Mouse (Mus musculus) hindbrain, embryonic 14.5 days (tissue): Measurements from ENCODE around the gene Tecpr2. TPM values are rescaled to one million over a fixed set of nuclear protein-coding genes. Genes with fewer than 3 reads are reported as not detected.

ENCODE experiments used
- ATAC-seq: fragments of 200-750 bp; cut with Nextera tagmentation; 2 replicates; pipeline ENCODE4 v1.8.0; 2017; ENCODE audit warnings: moderate number of reproducible peaks, mild to moderate bottlenecking, moderate TSS enrichment, moderate library complexity; ENCODE audit not compliant: low FRiP score
- DNase-seq: peaks from one replicate; pipeline ENCODE4 v3.0.0-alpha.2; 2015; ENCODE audit warnings: low spot score
- H3K27ac ChIP-seq: fragments of 300-500 bp; sonication (generic); 2 replicates; pipeline ENCODE4 v1.5.1; 2014; ENCODE audit warnings: mild to moderate bottlenecking, moderate library complexity
- H3K27me3 ChIP-seq: fragments of 300-500 bp; sonication (generic); 2 replicates; pipeline ENCODE4 v1.6.1; 2014; ENCODE audit warnings: mild to moderate bottlenecking, low read length, mixed read lengths; ENCODE audit not compliant: control insufficient read depth, insufficient read depth
- H3K36me3 ChIP-seq: fragments of 300-500 bp; sonication (generic); replicated peaks from 2 replicates; pipeline ENCODE4 v1.6.1; 2014; ENCODE audit not compliant: control insufficient read depth, insufficient read depth
- H3K4me1 ChIP-seq: fragments of 300-500 bp; sonication (generic); replicated peaks from 2 replicates; pipeline ENCODE4 v1.6.1; 2014; ENCODE audit warnings: antibody characterized with exemption, low read length, mixed read lengths; ENCODE audit not compliant: control insufficient read depth, insufficient read depth
- H3K4me2 ChIP-seq: fragments of 300-500 bp; sonication (generic); replicated peaks from 2 replicates; pipeline ENCODE4 v1.6.1; 2014; ENCODE audit warnings: mild to moderate bottlenecking, moderate library complexity
- H3K4me3 ChIP-seq: fragments of 300-500 bp; sonication (generic); replicated peaks from 2 replicates; pipeline ENCODE4 v1.5.1; 2014; ENCODE audit warnings: mild to moderate bottlenecking, low read length
- H3K9ac ChIP-seq: fragments of 300-500 bp; sonication (generic); 2 replicates; pipeline ENCODE4 v1.6.1; 2014
- H3K9me3 ChIP-seq: fragments of 300-500 bp; sonication (generic); 2 replicates; pipeline ENCODE4 v1.6.1; 2016; ENCODE audit warnings: low read length; ENCODE audit not compliant: control insufficient read depth
- WGBS: fragments of 180-500 bp; shearing (Covaris S2); extraction: QIAGEN DNeasy Blood & Tissue Kit; methylation state at CpG from one replicate; pipeline ENCODE4 v1.1.7; 2014; 5-methylcytosine and 5-hydroxymethylcytosine counted together
- polyA plus RNA-seq: library from polyadenylated mRNA; unstranded; fragments of >200 nt; fragmentation: Nextera tagmentation; extraction: Ambion mirVana; gene quantifications from 2 replicates; pipeline ENCODE4 v1.2.1, GENCODE M21; 2014

Gene Tecpr2
- polyA plus RNA-seq, 1 experiment from 2014 or later: 6.6 TPM

DNA sequence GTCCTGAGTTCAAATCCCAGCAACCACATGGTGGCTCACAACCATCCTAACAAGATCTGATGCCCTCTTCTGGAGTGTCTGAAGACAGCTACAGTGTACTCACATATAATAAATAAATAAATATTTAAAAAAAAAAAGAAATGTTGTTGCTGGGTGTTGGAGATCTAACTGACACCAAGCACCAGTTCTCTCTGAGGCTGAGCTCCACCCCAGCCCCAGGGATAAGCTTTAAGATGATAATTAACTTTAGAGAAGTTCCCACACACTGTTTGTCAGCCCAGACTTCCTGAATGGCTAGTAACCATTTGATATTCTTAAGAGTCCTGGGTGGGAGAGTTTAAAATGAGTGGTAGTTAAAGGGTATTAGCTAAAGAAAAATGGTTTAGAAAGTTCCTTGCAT is 28.8 kb upstream of the Tecpr2 start:
- Histone ChIP-seq H3K4me3 (no peak overlapping the region), H3K36me3 (peaks cover 47% of the 10 kb centered on the region), H3K4me1 (no peaks in the 10 kb centered on the region), H3K27ac (no peak overlapping the region), H3K27me3 (no peaks in the 10 kb centered on the region), H3K9ac (no peak overlapping the region), H3K4me2 (no peak overlapping the region), H3K9me3 (no peaks in the 10 kb centered on the region)
- DNase-seq (no peak), ATAC-seq (no peak)

- DNase-seq: no peak
- Histone ChIP-seq H3K27ac (no peak overlapping the region), H3K27me3 (no peaks in the 10 kb centered on the region), H3K4me1 (no peaks in the 10 kb centered on the region), H3K36me3 (peaks cover 49% of the 10 kb centered on the region), H3K9me3 (no peaks in the 10 kb centered on the region), H3K9ac (no peak overlapping the region), H3K4me3 (no peak overlapping the region), H3K4me2 (no peak overlapping the region)
- ATAC-seq: no peak
- WGBS: 61% methylated on average over 7 of the region's 7 CpGs
Observed at GRCm38 (mm10) chr12:110861256-110861655, 27.8 kb upstream of the Tecpr2 start.

GRCm38 (mm10) chr12:110864008-110864407 is 25.1 kb upstream of the Tecpr2 start:
- DNase-seq: no peak
- no peak overlapping the region for H3K4me3 ChIP-seq
- WGBS: 91% methylated on average over 6 of the region's 6 CpGs
- no peaks in the 10 kb centered on the region for H3K27me3 ChIP-seq
- no peaks in the 10 kb centered on the region for H3K9me3 ChIP-seq
- peaks cover 66% of the 10 kb centered on the region for H3K36me3 ChIP-seq
- H3K27ac ChIP-seq: no peak overlapping the region
- H3K4me1 ChIP-seq: no peaks in the 10 kb centered on the region
- H3K9ac ChIP-seq: no peak overlapping the region
- ATAC-seq: no peak
- H3K4me2 ChIP-seq: no peak overlapping the region

DNA sequence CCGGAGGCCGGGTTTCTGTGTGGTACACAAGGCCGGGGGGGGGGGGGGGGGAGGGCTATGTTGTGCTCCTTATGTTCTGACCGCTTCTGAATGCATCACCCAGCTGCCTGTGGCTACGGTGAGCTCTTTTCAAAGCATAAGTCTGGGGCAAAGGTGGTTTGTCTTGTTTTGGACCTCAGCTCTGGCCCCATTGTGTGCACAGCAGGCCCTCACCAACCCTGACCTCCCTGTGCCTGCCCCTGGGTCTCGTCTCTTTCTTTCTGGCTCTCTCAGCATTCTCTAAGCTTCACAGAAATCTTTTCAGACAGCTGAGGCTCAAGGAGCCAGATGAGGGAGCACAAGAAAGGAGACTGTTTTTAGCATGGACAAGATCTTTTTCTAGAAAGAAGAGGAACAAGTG is 23.5 kb upstream of the Tecpr2 start:
- Histone ChIP-seq H3K27ac (no peak overlapping the region), H3K9ac (no peak overlapping the region), H3K4me1 (no peaks in the 10 kb centered on the region), H3K4me3 (no peak overlapping the region), H3K36me3 (peaks cover 79% of the 10 kb centered on the region), H3K9me3 (no peaks in the 10 kb centered on the region), H3K4me2 (no peak overlapping the region), H3K27me3 (no peaks in the 10 kb centered on the region)
- WGBS: 27% methylated on average over 6 of the region's 6 CpGs
- no peak for ATAC-seq
- no peak for DNase-seq

- Histone ChIP-seq H3K36me3 (peaks cover 79% of the 10 kb centered on the region), H3K27me3 (no peaks in the 10 kb centered on the region), H3K9me3 (no peaks in the 10 kb centered on the region), H3K4me1 (no peaks in the 10 kb centered on the region), H3K4me2 (no peak overlapping the region), H3K4me3 (no peak overlapping the region), H3K9ac (no peak overlapping the region), H3K27ac (no peak overlapping the region)
- 78% methylated on average over 10 of the region's 10 CpGs for WGBS
- no peak for ATAC-seq
- DNase-seq: no peak
Observed at GRCm38 (mm10) chr12:110865989-110866388, 23.1 kb upstream of the Tecpr2 start.

- no peak overlapping the region for H3K4me2 ChIP-seq
- H3K27me3 ChIP-seq: no peaks in the 10 kb centered on the region
- DNase-seq (no peak), ATAC-seq (no peak)
- H3K27ac ChIP-seq: no peak overlapping the region
- H3K9me3 ChIP-seq: no peaks in the 10 kb centered on the region
- no peak overlapping the region for H3K4me3 ChIP-seq
- H3K36me3 ChIP-seq: peaks cover 91% of the 10 kb centered on the region
- H3K4me1 ChIP-seq: no peaks in the 10 kb centered on the region
- no peak overlapping the region for H3K9ac ChIP-seq
- WGBS: 87% methylated on average over 4 of the region's 4 CpGs
Observed at GRCm38 (mm10) chr12:110870107-110870506, 19.0 kb upstream of the Tecpr2 start.

GRCm38 (mm10) chr12:110871247-110871646 is 17.8 kb upstream of the Tecpr2 start:
- Histone ChIP-seq H3K4me1 (no peaks in the 10 kb centered on the region), H3K4me2 (no peak overlapping the region), H3K4me3 (no peak overlapping the region), H3K27me3 (no peaks in the 10 kb centered on the region), H3K36me3 (peaks cover 93% of the 10 kb centered on the region), H3K9ac (no peak overlapping the region), H3K27ac (no peak overlapping the region), H3K9me3 (no peaks in the 10 kb centered on the region)
- DNase-seq (no peak), ATAC-seq (no peak)
- WGBS: 95% methylated on average over 5 of the region's 5 CpGs

- no peaks in the 10 kb centered on the region for H3K4me1 ChIP-seq
- H3K4me2 ChIP-seq: no peak overlapping the region
- DNase-seq (no peak), ATAC-seq (no peak)
- H3K9ac ChIP-seq: no peak overlapping the region
- no peaks in the 10 kb centered on the region for H3K27me3 ChIP-seq
- no peak overlapping the region for H3K27ac ChIP-seq
- no peak overlapping the region for H3K4me3 ChIP-seq
- no peaks in the 10 kb centered on the region for H3K9me3 ChIP-seq
- WGBS: 89% methylated on average over 2 of the region's 2 CpGs
- peaks cover 89% of the 10 kb centered on the region for H3K36me3 ChIP-seq
Observed at GRCm38 (mm10) chr12:110875351-110875750, 13.7 kb upstream of the Tecpr2 start.

GRCm38 (mm10) chr12:110882291-110882690 is 6.8 kb upstream of the Tecpr2 start:
- Histone ChIP-seq H3K4me1 (no peaks in the 10 kb centered on the region), H3K27ac (no peak overlapping the region), H3K9me3 (no peaks in the 10 kb centered on the region), H3K36me3 (peaks cover 60% of the 10 kb centered on the region), H3K4me3 (no peak overlapping the region), H3K4me2 (no peak overlapping the region), H3K27me3 (no peaks in the 10 kb centered on the region), H3K9ac (no peak overlapping the region)
- DNase-seq (no peak), ATAC-seq (no peak)
- WGBS: 91% methylated on average over 7 of the region's 7 CpGs

DNA sequence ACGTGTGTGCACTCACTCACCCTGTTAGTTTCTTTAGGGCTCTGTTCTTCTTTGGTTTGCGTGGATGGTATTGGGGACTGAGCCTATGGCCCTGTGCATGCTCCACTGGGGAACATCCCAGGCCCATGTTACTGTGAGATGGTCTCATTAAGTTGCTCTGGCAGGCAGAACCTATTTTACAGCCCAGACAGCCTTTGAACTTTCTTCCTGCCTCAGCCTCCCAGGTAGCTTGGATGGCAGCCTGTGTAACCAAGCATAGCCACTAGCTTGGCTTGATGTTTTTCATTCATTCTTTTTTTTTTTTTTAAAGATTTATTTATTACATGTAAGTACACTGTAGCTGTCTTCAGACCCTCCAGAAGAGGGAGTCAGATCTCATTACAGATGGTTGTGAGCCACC is 3.8 kb upstream of the Tecpr2 start:
- no peaks in the 10 kb centered on the region for H3K9me3 ChIP-seq
- H3K9ac ChIP-seq: no peak overlapping the region
- H3K4me3 ChIP-seq: no peak overlapping the region
- H3K27me3 ChIP-seq: no peaks in the 10 kb centered on the region
- H3K36me3 ChIP-seq: peaks cover 35% of the 10 kb centered on the region
- ATAC-seq (no peak), DNase-seq (no peak)
- no peak overlapping the region for H3K4me2 ChIP-seq
- H3K27ac ChIP-seq: no peak overlapping the region
- peaks cover 15% of the 10 kb centered on the region for H3K4me1 ChIP-seq
- WGBS: 97% methylated on average over 2 of the region's 2 CpGs
